Mouse (Mus musculus) liver, embryonic 13.5 days (tissue): Measurements from ENCODE around the gene Foxg1. TPM values are rescaled to one million over a fixed set of nuclear protein-coding genes. Genes with fewer than 3 reads are reported as not detected.

Experiments
- polyA plus RNA-seq: library from polyadenylated mRNA; unstranded; fragments of >200 nt; fragmentation: Nextera tagmentation; extraction: Ambion mirVana; gene quantifications from 2 replicates; pipeline ENCODE4 v1.2.1, GENCODE M21; 2015

Foxg1 gene
- polyA plus RNA-seq, 1 experiment from 2014 or later = 0.03 TPM

Other genes with a start within 250 kb of the Foxg1 start
- gene Gm43517, start 2.5 kb downstream of the Foxg1 start, polyA plus RNA-seq = not detected in 2 replicates